Mouse (Mus musculus) left cerebral cortex, adult 18-20 months (tissue): ENCODE measurements at regions not wholly inside any gene's neighbourhood (a gene's known extent, or its start where the extent isn't known, plus 50 kb on each side); places are given as distances from the start of the nearest gene placed in this dataset.
A peak's percentile ranks its signal among the peaks of the same experiment; 100 is the strongest.

ENCODE experiments used
- DNase-seq, 2 experiments: peaks; one replicate each; pipeline ENCODE4 v3.0.0; 2021 to 2022; ENCODE audit warnings: low spot score in 2 of 2, mixed read lengths in 1 of 2

GRCm38 (mm10) chr3:137482546-137482945 is 138.9 kb upstream of the Ddit4l start:
- no peak for DNase-seq

- no peak for DNase-seq
These were observed 138.4 kb upstream of the Ddit4l start for GRCm38 (mm10) chr3:137482971-137483370.

- no peak for DNase-seq
These were observed 131.8 kb upstream of the Ddit4l start for GRCm38 (mm10) chr3:137489592-137489991.

- peak in 1 of 2 experiments; percentile 11 for DNase-seq
These were observed 129.8 kb upstream of the Ddit4l start for GRCm38 (mm10) chr3:137491508-137492019.

GRCm38 (mm10) chr3:137498343-137498742 is 123.1 kb upstream of the Ddit4l start:
- DNase-seq, result no peak

- no peak for DNase-seq
These were observed 110.1 kb upstream of the Ddit4l start for GRCm38 (mm10) chr3:137511283-137511682.

GRCm38 (mm10) chr3:137512411-137512810 is 109.0 kb upstream of the Ddit4l start:
- DNase-seq, result no peak

GRCm38 (mm10) chr3:137513026-137513425 is 108.4 kb upstream of the Ddit4l start:
- DNase-seq, result peak; percentile 59 to 76

- DNase-seq, result no peak
These were observed 107.2 kb upstream of the Ddit4l start for GRCm38 (mm10) chr3:137514238-137514637.

GRCm38 (mm10) chr3:137517433-137517832 is 104.0 kb upstream of the Ddit4l start:
- DNase-seq, result no peak

GRCm38 (mm10) chr3:137520191-137520590 is 101.2 kb upstream of the Ddit4l start:
- DNase-seq, result no peak

GRCm38 (mm10) chr3:137525606-137526575 is 95.5 kb upstream of the Ddit4l start:
- no peak for DNase-seq

- DNase-seq, result no peak
These were observed 91.8 kb upstream of the Ddit4l start for GRCm38 (mm10) chr3:137529592-137529960.

GRCm38 (mm10) chr3:137529961-137530609 is 91.3 kb upstream of the Ddit4l start:
- DNase-seq, result no peak

- DNase-seq, result no peak
These were observed 79.7 kb upstream of the Ddit4l start for GRCm38 (mm10) chr3:137541666-137542065.

- no peak for DNase-seq
These were observed 79.1 kb upstream of the Ddit4l start for GRCm38 (mm10) chr3:137542343-137542742.

- peak in 1 of 2 experiments; percentile 28 for DNase-seq
These were observed 74.0 kb upstream of the Ddit4l start for GRCm38 (mm10) chr3:137547414-137547877.

GRCm38 (mm10) chr3:137547938-137548337 is 73.5 kb upstream of the Ddit4l start:
- no peak for DNase-seq

GRCm38 (mm10) chr3:137550708-137551107 is 70.7 kb upstream of the Ddit4l start:
- no peak for DNase-seq

- DNase-seq, result no peak
These were observed 68.7 kb upstream of the Ddit4l start for GRCm38 (mm10) chr3:137552472-137553336.

- DNase-seq, result peak; percentile 48 to 55
These were observed 60.5 kb upstream of the Ddit4l start for GRCm38 (mm10) chr3:137560851-137561449.
